Mouse (Mus musculus): Measurements from ENCODE around the gene Hs2st1.

DNA sequence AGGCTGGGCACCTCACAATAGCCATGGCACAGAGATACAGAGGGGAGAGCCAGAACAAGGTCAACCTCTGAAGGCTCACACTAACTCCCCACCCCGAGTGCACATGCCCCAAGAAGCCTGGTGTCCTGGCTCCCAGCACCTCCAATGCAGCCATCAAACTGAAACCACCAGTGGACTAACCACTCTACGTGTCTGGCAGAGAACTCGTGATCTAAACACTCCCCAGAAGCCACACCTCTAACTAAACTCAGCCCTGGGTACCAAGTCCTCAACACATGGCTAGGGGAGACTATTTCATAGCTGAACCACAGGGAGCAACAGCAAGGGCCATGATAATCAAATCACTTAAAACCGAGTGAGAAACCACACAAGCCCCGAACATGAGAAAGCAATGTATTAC is 11.7 kb downstream of the Hs2st1 start:
- TF ChIP-seq CTCF (IDR thresholded peaks at IDR 0.05; ENCODE audit: control insufficient read depth, insufficient read depth, insufficient read length) (no peak), MYOD1 (IDR thresholded peaks at IDR 0.05; ENCODE audit: control insufficient read depth, insufficient read length, low read depth) (no peak), MAX (IDR thresholded peaks at IDR 0.05) (no peak), MYOG (IDR thresholded peaks at IDR 0.05; ENCODE audit: control insufficient read depth, extremely low read depth, insufficient read length) (no peak), USF1 (IDR thresholded peaks at IDR 0.05; ENCODE audit: low read depth) (no peak), CEBPB (IDR thresholded peaks at IDR 0.05; ENCODE audit: low read depth) (no peak)

Measured in C2C12 (cell line).